ENCODE assay signal across 8 mouse cellular contexts in genomic region chr11:110167459-110168251, GRCm38 (mm10). TPM values are rescaled to one million over a fixed set of nuclear protein-coding genes. Genes with fewer than 3 reads are reported as not detected.
A peak's percentile ranks its signal among the peaks of the same experiment; 100 is the strongest.
DNase-seq lines count a peak whose midpoint lies in the region; ATAC-seq lines count a peak whose summit lies in the region.

TSS of gene Abca9 (minus strand) at chr11:110168196.

- no peak within 1 kb of the TSS for H3K4me3 ChIP-seq in kidney, embryonic 15.5 days (replicated peaks)
- H3K4me3 ChIP-seq in hindbrain, embryonic 12.5 days, result no peak within 1 kb of the TSS
- peak within 1 kb of the TSS; percentile 25 for H3K4me3 ChIP-seq in limb, embryonic 13.5 days

- H3K36me3 ChIP-seq in kidney, embryonic 15.5 days, result no peaks in the 10 kb centered on the region
- H3K36me3 ChIP-seq in hindbrain, embryonic 12.5 days, result no peaks in the 10 kb centered on the region
- H3K36me3 ChIP-seq in limb, embryonic 13.5 days, result no peaks in the 10 kb centered on the region

- no peaks in the 10 kb centered on the region for H3K4me1 ChIP-seq in kidney, embryonic 15.5 days
- no peaks in the 10 kb centered on the region for H3K4me1 ChIP-seq in hindbrain, embryonic 12.5 days
- peaks cover 7% of the 10 kb centered on the region; the same call in 1 of the 2 replicates for H3K4me1 ChIP-seq in limb, embryonic 13.5 days

- ATAC-seq in kidney, embryonic 15.5 days (replicated peaks; ENCODE audit: low FRiP score), result no peak
- ATAC-seq in frontal cortex, adult (ENCODE audit: low TSS enrichment), result peak; percentile 96
- ATAC-seq in hindbrain, embryonic 12.5 days (ENCODE audit: low FRiP score), result no peak
- no peak for ATAC-seq in limb, embryonic 13.5 days (ENCODE audit: low FRiP score, low read depth)

- 0 out of 2 replicates have a peak within 1 kb of the TSS, but pooled peaks have one; percentile 0 for H3K27ac ChIP-seq in kidney, embryonic 15.5 days
- 0 out of 2 replicates have a peak within 1 kb of the TSS, but pooled peaks have one; percentile 25 for H3K27ac ChIP-seq in hindbrain, embryonic 12.5 days
- peak within 1 kb of the TSS; percentile 63; the same call in 1 of the 2 replicates for H3K27ac ChIP-seq in limb, embryonic 13.5 days

- no peaks in the 10 kb centered on the region for H3K27me3 ChIP-seq in kidney, embryonic 15.5 days
- no peaks in the 10 kb centered on the region for H3K27me3 ChIP-seq in hindbrain, embryonic 12.5 days
- H3K27me3 ChIP-seq in limb, embryonic 13.5 days, result no peaks in the 10 kb centered on the region

- WGBS in kidney, embryonic 15.5 days, result 54% methylated on average over 12 of the region's 12 CpGs
- 47% methylated on average over 12 of the region's 12 CpGs for WGBS in hindbrain, embryonic 12.5 days
- 39% methylated on average over 12 of the region's 12 CpGs for WGBS in limb, embryonic 13.5 days

- H3K4me2 ChIP-seq in kidney, embryonic 15.5 days, result no peak within 1 kb of the TSS; the same call in 1 of the 2 replicates
- H3K4me2 ChIP-seq in hindbrain, embryonic 12.5 days (replicated peaks), result no peak within 1 kb of the TSS; the same call in 1 of the 2 replicates
- H3K4me2 ChIP-seq in limb, embryonic 13.5 days (replicated peaks), result peak within 1 kb of the TSS; percentile 35

- DNase-seq in kidney, adult 18-20 months, result no peak
- no peak for DNase-seq in adrenal gland, postnatal 25 days
- peak; percentile 12 for DNase-seq in right cerebral cortex, postnatal 14 days
- DNase-seq in B cell, adult 2 months, result no peak

- H3K9me3 ChIP-seq in kidney, embryonic 15.5 days (replicated peaks), result no peaks in the 10 kb centered on the region
- no peaks in the 10 kb centered on the region for H3K9me3 ChIP-seq in hindbrain, embryonic 12.5 days (replicated peaks)
- H3K9me3 ChIP-seq in limb, embryonic 13.5 days, result no peaks in the 10 kb centered on the region

- no peak within 1 kb of the TSS for H3K9ac ChIP-seq in kidney, embryonic 15.5 days
- H3K9ac ChIP-seq in hindbrain, embryonic 12.5 days, result no peak within 1 kb of the TSS
- H3K9ac ChIP-seq in limb, embryonic 13.5 days, result no peak within 1 kb of the TSS

RNA-seq across cellular contexts. Expression of gene Abca9, which starts in this region (rescaled TPM):
- 1.4 and 1.5 TPM in 2 replicates for polyA plus RNA-seq in kidney, embryonic 15.5 days (2015; fragmentation: Nextera tagmentation; extraction: Ambion mirVana)
- 10.4 and 13.3 TPM in 2 replicates for total RNA-seq in adrenal gland, postnatal 25 days (2021)
- polyA plus RNA-seq in hindbrain, embryonic 12.5 days (2016; fragmentation: Nextera tagmentation; extraction: Ambion mirVana), result 5.4 and 7.7 TPM in 2 replicates
- 4.0 and 4.3 TPM in 2 replicates for polyA plus RNA-seq in limb, embryonic 13.5 days (2015; fragmentation: Nextera tagmentation; extraction: Ambion mirVana)

Comparison
In these comparisons a context has a peak if more than half of its experiments do, and no peak if none do; other contexts are left out.
1. H3K27ac ChIP-seq: peak in every context shown above with its lines; median percentile 63 in limb, embryonic 13.5 days; 25 in hindbrain, embryonic 12.5 days; 0 in kidney, embryonic 15.5 days.